Mouse (Mus musculus) forebrain, embryonic 14.5 days (tissue): Measurements from ENCODE around the gene Syngr3. TPM values are rescaled to one million over a fixed set of nuclear protein-coding genes. Genes with fewer than 3 reads are reported as not detected.
"Not testable (repeated sequence)": the region's sequence is repeated elsewhere in the genome, so short reads cannot be mapped to it uniquely, and the experiment has no call there.

Experiments used
- ATAC-seq: fragments of 200-750 bp; cut with Nextera tagmentation; 2 replicates; pipeline ENCODE4 v1.8.0; 2017; ENCODE audit warnings: mild to moderate bottlenecking, moderate library complexity
- DNase-seq: peaks from one replicate; pipeline ENCODE4 v3.0.0-alpha.2; 2015; ENCODE audit warnings: low spot score
- H3K27ac ChIP-seq: fragments of 300-500 bp; sonication (generic); 2 replicates; pipeline ENCODE4 v1.5.1; 2014; ENCODE audit warnings: low read depth, mild to moderate bottlenecking, control low read depth, low read length, moderate library complexity
- H3K27me3 ChIP-seq: fragments of 300-500 bp; sonication (generic); replicated peaks from 2 replicates; pipeline ENCODE4 v1.6.1; 2014; ENCODE audit warnings: low read length, control low read depth, mixed read lengths; ENCODE audit not compliant: control insufficient read depth, insufficient read depth
- H3K36me3 ChIP-seq: fragments of 300-500 bp; sonication (generic); 2 replicates; pipeline ENCODE4 v1.6.1; 2014; ENCODE audit warnings: low read length, control low read depth; ENCODE audit not compliant: control insufficient read depth, insufficient read depth
- H3K4me1 ChIP-seq: fragments of 300-500 bp; sonication (generic); 2 replicates; pipeline ENCODE4 v1.6.1; 2014; ENCODE audit warnings: antibody characterized with exemption, low read length, control low read depth; ENCODE audit not compliant: control insufficient read depth, insufficient read depth
- H3K4me2 ChIP-seq: fragments of 300-500 bp; sonication (generic); 2 replicates; pipeline ENCODE4 v1.6.1; 2014; ENCODE audit warnings: mild to moderate bottlenecking, control low read depth, low read length
- H3K4me3 ChIP-seq: fragments of 300-500 bp; sonication (generic); 2 replicates; pipeline ENCODE4 v1.5.1; 2014; ENCODE audit warnings: low read depth, low read length, control low read depth
- H3K9ac ChIP-seq: fragments of 300-500 bp; sonication (generic); 2 replicates; pipeline ENCODE4 v1.6.1; 2014; ENCODE audit warnings: mild to moderate bottlenecking, low read length, control low read depth, moderate library complexity
- H3K9me3 ChIP-seq: fragments of 300-500 bp; sonication (generic); replicated peaks from 2 replicates; pipeline ENCODE4 v1.6.1; 2016; ENCODE audit warnings: low read length, control low read depth, mixed read lengths; ENCODE audit not compliant: control insufficient read depth
- WGBS: fragments of 180-500 bp; shearing (Covaris S2); extraction: QIAGEN DNeasy Blood & Tissue Kit; methylation state at CpG from one replicate; pipeline ENCODE4 v1.1.7; 2014; 5-methylcytosine and 5-hydroxymethylcytosine counted together
- polyA plus RNA-seq: library from polyadenylated mRNA; unstranded; fragments of >200 nt; fragmentation: Nextera tagmentation; extraction: Ambion mirVana; gene quantifications from 2 replicates; pipeline ENCODE4 v1.2.1, GENCODE M21; 2014

Syngr3 gene
- polyA plus RNA-seq, 1 experiment from 2014 or later: 105 TPM

DNA sequence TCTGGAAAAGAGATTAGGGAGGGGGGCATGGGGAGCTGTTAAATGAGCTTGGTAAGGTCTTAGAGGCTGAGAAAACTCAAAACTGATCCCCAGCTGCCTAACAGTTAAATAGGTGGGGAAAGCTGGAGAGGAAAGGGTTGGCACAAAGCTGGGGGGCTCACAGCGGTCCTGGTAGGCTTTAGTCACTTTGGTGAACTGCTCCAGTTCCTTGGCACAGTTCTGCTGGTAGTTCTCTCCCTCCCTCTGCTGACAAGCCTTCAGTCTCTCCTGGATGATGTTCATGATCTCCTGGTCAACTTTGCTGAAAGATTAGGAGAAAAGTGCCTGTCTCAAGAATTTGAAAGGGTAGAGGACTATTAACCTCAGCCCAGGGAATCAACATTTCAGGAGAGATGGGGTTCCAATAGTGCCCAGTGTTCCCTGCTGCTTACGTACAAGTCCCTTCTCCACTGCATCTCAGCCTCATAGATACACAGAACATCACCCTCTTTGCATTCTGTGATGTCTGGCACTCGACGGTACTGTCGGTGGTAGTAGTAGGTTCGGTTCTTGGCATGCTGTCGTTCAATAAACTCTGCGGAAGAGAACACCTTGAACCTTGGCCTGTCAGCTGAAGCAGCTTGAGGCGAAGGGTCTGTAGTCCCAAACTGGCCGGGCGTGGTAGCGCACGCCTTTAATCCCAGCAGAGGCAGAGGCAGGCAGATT is 32.6 kb upstream of the Syngr3 start:
- H3K4me2 ChIP-seq: peak overlapping the region; percentile 94; the same call in 1 of the 2 replicates
- no peak for DNase-seq
- peaks cover 30% of the 10 kb centered on the region for H3K36me3 ChIP-seq
- no peaks in the 10 kb centered on the region for H3K9me3 ChIP-seq
- 34% methylated on average over 13 of the region's 13 CpGs for WGBS
- H3K4me1 ChIP-seq: peaks cover 20% of the 10 kb centered on the region
- H3K27me3 ChIP-seq: no peaks in the 10 kb centered on the region
- no peak overlapping the region for H3K27ac ChIP-seq
- no peak for ATAC-seq
- H3K9ac ChIP-seq: peak overlapping the region; percentile 40; the same call in 1 of the 2 replicates
- no peak overlapping the region for H3K4me3 ChIP-seq

GRCm38 (mm10) chr17:24721383-24721955 is 31.7 kb upstream of the Syngr3 start:
- H3K4me3 ChIP-seq: peak overlapping the region; percentile 64
- not testable (repeated sequence) for H3K27ac ChIP-seq, H3K27me3 ChIP-seq, H3K9me3 ChIP-seq, ATAC-seq, DNase-seq
- H3K36me3 ChIP-seq: peaks cover 31% of the 10 kb centered on the region
- peaks cover 20% of the 10 kb centered on the region for H3K4me1 ChIP-seq
- peak overlapping the region; percentile 25; the same call in 1 of the 2 replicates for H3K9ac ChIP-seq
- peak overlapping the region; percentile 79 for H3K4me2 ChIP-seq
- 66% methylated on average over 7 of the region's 7 CpGs for WGBS

- ATAC-seq, DNase-seq, H3K27me3 ChIP-seq, H3K27ac ChIP-seq, H3K9me3 ChIP-seq: not testable (repeated sequence)
- WGBS: under 1% methylated on average over 11 of the region's 11 CpGs
- H3K4me1 ChIP-seq: peaks cover 20% of the 10 kb centered on the region
- peaks cover 36% of the 10 kb centered on the region for H3K36me3 ChIP-seq
- H3K9ac ChIP-seq: peak overlapping the region; percentile 83
- H3K4me3 ChIP-seq: peak overlapping the region; percentile 64
- peak overlapping the region; percentile 79 for H3K4me2 ChIP-seq
These were observed 30.9 kb upstream of the Syngr3 start for GRCm38 (mm10) chr17:24720616-24721015.

DNA sequence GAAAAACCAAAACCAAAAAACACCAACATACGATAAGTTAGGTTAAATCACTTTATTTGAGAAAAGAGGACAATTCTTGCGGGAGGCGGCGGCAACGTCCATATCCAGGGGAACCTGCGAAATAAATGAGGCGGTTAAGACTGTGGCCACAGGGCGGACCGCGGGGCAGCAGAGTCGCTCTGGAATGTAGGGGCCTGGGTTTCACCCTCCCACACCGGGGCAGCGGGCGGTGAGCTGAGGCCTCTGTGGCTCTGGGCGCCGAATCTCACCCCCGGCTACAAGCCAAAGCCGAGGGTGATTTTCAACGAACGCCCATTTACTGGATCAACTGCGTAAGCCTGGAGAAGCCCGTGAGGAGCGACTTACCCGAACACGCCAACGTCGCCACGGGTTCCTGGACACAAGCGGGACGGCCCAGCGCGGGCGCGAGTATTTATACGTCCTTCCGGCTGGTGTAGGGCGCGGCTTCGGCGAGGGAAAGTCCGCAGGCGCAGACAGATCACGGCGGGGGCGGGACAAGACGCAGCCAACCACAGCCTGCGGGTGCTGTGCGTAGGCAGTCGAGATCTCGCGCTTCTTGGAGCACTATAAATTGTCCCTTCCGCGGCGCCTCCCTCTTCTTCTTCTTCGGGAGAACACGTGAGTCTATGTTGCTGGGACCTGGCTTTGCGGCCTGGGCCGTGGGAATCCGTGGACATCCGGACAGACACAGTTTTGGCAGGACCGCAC is 29.9 kb upstream of the Syngr3 start:
- ATAC-seq (peak; percentile 99), DNase-seq (peak; percentile 99)
- H3K4me1 ChIP-seq: peaks cover 18% of the 10 kb centered on the region
- H3K36me3 ChIP-seq: peaks cover 39% of the 10 kb centered on the region
- H3K27me3 ChIP-seq: no peaks in the 10 kb centered on the region
- peak overlapping the region; percentile 93 for H3K9ac ChIP-seq
- peak overlapping the region; percentile 64 for H3K4me3 ChIP-seq
- peak overlapping the region; percentile 79 for H3K4me2 ChIP-seq
- no peaks in the 10 kb centered on the region for H3K9me3 ChIP-seq
- peak overlapping the region; percentile 77 for H3K27ac ChIP-seq
- WGBS: under 1% methylated on average over 61 of the region's 61 CpGs

GRCm38 (mm10) chr17:24718938-24719337 is 29.2 kb upstream of the Syngr3 start:
- not testable (repeated sequence) for ATAC-seq, DNase-seq, H3K27me3 ChIP-seq, H3K9me3 ChIP-seq, H3K27ac ChIP-seq
- WGBS: 67% methylated on average over 5 of the region's 5 CpGs
- Histone ChIP-seq H3K36me3 (peaks cover 39% of the 10 kb centered on the region), H3K4me1 (peaks cover 16% of the 10 kb centered on the region), H3K9ac (peak overlapping the region; percentile 93; the same call in 1 of the 2 replicates), H3K4me2 (peak overlapping the region; percentile 57), H3K4me3 (peak overlapping the region; percentile 64)

- H3K9ac ChIP-seq: no peak within 1 kb of the TSS
- DNase-seq: no peak
- ATAC-seq: no peak
- peaks cover 8% of the 10 kb centered on the region for H3K4me1 ChIP-seq
- WGBS: 86% methylated on average over 4 of the region's 4 CpGs
- H3K27me3 ChIP-seq: no peaks in the 10 kb centered on the region
- peak within 1 kb of the TSS; percentile 57 for H3K4me2 ChIP-seq
- H3K9me3 ChIP-seq: no peaks in the 10 kb centered on the region
- peaks cover 39% of the 10 kb centered on the region for H3K36me3 ChIP-seq
- no peak within 1 kb of the TSS for H3K27ac ChIP-seq
- peak within 1 kb of the TSS; percentile 64 for H3K4me3 ChIP-seq
These were observed 28.2 kb upstream of the Syngr3 start, which contains the start of the genes Rnf151 and Rps2 for GRCm38 (mm10) chr17:24717943-24718342. Gene Rnf151, minus strand, starts transcription at chr17:24718063. Gene Rps2, plus strand, starts transcription at chr17:24718116.

DNA sequence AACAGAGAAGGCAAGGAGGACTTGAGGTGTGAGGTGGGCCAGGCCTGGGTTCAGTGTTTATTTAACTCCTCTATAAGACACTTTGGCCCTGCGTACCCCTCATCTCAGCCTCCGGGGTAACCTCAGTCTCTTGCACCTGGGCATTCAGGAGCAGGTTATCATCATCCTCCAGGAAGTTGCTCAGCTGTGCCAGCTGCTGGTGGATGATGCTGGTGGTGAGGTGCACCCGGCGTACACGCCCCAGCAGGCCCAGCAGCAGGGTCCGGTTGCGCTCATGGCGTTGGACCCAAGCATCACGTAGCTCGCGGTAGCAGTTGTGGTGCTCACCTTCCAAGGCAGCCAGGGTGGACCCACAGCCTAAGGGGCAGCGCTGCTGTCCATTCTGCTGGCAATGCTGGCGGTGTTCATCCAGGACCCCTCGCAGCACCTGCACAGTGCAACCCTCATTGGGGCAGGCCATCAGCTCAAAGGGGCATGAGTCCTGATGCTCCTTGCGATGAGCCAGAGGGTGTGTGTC is 26.5 kb upstream of the Syngr3 start:
- ATAC-seq: no peak
- Histone ChIP-seq H3K9ac (no peak overlapping the region), H3K36me3 (peaks cover 24% of the 10 kb centered on the region), H3K4me1 (peaks cover 5% of the 10 kb centered on the region), H3K27me3 (no peaks in the 10 kb centered on the region), H3K27ac (no peak overlapping the region), H3K4me2 (no peak overlapping the region), H3K4me3 (no peak overlapping the region), H3K9me3 (no peaks in the 10 kb centered on the region)
- no peak for DNase-seq
- WGBS: 95% methylated on average over 15 of the region's 15 CpGs

DNA sequence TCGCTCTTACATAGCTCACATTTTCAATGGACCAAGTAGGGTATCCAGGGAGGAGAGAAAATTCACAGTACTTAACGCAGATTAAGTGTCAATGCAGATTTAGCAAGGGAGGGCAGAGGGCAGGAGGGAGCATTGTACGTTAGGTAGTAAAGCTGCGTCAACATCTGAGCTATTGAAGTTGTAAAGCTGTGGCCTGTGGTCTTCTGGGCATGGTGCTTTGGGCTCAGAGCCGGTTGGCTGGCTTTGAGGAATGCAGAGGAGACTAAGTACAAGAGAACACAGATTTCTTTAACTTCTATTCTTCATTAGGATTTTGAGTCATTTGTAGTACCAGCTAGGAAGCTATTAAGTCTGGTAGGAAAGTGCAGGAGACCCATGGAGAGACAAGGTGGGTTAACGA is 25.8 kb upstream of the Syngr3 start:
- H3K4me1 ChIP-seq: peaks cover 4% of the 10 kb centered on the region; the same call in 1 of the 2 replicates
- no peak overlapping the region for H3K9ac ChIP-seq
- H3K4me2 ChIP-seq: no peak overlapping the region
- no peak for DNase-seq
- H3K27ac ChIP-seq: no peak overlapping the region
- no peaks in the 10 kb centered on the region for H3K9me3 ChIP-seq
- H3K36me3 ChIP-seq: peaks cover 20% of the 10 kb centered on the region
- no peaks in the 10 kb centered on the region for H3K27me3 ChIP-seq
- no peak for ATAC-seq
- no peak overlapping the region for H3K4me3 ChIP-seq
- 41% methylated on average over 6 of the region's 6 CpGs for WGBS
